Mouse (Mus musculus) common myeloid progenitor, adult 5-6 weeks (primary cell): Measurements from ENCODE around the gene Lingo1. TPM values are rescaled to one million over a fixed set of nuclear protein-coding genes. Genes with fewer than 3 reads are reported as not detected.

Source experiments
- ATAC-seq: replicated peaks from 2 replicates; pipeline ENCODE4 v1.8.0; 2016; ENCODE audit warnings: low read depth, mild to moderate bottlenecking, moderate TSS enrichment, inconsistent platforms; ENCODE audit not compliant: poor library complexity, severe bottlenecking
- total RNA-seq: library from RNA; stranded (forward); fragments of 200-1000, 187-1606 nt; gene quantifications from 2 replicates; pipeline ENCODE4 v1.2.3, GENCODE M21; 2017

Gene Lingo1
- total RNA-seq, 1 experiment from 2014 or later = not detected

DNA sequence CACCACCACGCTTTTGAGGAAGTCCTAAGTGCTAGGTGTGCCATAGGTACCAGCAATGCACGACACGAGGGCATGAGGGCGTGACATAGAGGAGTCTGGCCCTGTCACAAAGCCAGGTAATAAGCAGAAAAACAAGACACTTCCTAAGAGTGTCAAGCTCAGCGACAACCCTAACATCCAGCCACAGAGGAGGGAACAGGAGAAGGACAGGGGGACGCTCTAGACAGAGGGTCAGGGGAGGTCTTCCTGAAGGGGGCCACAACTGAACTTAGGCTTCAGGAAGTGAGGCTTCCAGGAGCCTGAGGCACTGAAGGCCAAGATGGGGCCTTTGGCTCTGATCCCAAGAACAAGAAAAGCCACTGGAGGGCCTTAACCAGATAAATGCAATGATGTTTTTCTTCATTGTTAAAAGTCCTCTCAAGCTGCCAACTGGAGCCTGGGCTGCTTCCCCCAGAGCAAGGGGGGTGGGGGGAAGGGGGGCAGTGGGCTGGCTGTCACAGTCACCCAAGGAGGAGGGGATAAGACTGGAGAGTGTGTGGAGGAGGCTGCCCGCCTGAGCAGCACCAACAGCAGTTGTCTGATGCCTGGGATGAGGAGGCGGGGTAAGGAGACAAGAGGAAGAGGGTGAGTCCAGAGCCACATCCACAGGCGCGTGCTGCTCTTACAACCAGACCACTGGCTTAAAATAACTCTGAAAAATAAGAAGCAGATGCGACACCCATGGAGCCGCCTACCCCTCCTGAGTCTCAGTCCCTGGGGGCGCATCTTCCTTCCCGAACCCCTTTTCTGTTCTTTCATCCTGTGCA is 109.7 kb downstream of the Lingo1 start:
- ATAC-seq = peak; percentile 42; the same call in 1 of the 2 replicates

GRCm38 (mm10) chr9:56682826-56683225 is 113.4 kb downstream of the Lingo1 start:
- ATAC-seq = no peak

- ATAC-seq = no peak
Observed at GRCm38 (mm10) chr9:56681950-56682349, 114.3 kb downstream of the Lingo1 start.

DNA sequence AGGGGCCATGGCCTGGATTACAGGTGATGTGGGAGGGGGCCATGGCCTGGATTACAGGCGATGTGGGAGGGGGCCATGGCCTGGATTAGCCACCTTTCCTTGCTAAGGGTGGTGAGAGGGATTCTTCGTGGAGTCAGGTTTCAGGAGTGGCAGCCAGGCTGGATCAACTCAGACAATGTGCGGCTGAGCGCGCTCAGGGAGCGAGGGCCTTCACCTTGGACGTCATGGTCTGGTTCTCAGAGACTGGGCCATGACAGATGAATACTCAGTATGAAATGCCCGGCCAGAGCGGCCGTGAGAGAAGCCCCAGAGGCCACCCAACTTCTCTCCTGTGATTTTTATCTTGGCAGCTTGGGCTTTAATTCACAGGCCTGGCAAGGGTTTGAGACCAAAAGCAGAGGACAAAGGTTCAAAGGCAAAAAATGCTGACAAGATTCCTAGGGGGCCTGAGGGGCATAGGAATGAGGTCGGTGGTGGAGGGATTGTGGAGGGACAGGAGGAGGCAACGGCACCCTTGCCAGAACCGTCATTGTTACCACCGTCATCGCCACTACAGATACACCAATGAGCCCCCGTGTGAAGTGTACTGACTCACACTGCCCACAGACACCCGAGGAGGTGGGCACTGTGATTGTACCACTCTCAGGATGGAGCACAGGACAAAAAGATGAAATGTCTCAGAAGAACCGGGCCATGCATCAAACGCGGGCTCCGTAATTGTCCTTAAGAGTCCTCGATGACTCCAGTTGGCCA is 117.2 kb downstream of the Lingo1 start:
- ATAC-seq = no peak

GRCm38 (mm10) chr9:56675696-56676095 is 120.6 kb downstream of the Lingo1 start:
- ATAC-seq = no peak

- no peak for ATAC-seq
Observed at GRCm38 (mm10) chr9:56669605-56670221, 126.6 kb downstream of the Lingo1 start.

DNA sequence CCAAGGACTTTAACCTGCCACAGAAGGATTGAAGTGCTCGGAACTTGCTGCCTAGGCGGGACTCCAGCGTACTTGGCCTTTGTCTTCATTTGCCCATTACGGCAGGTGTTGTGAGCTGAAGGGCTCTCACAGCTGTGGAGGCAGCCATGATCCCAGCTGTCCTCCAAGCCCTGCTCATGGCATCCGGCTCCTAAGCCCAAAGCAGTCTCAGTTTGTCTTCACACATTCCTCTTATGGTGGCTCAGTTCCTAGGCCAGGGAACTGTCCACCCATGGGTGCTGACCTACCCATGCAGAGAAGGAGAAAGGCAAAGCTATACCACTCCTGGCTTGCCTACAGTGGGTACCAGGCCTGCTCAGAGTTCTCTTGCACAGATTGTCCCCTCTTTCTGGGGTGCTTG is 132.1 kb downstream of the Lingo1 start:
- no peak for ATAC-seq

- ATAC-seq = no peak
Observed at GRCm38 (mm10) chr9:56662946-56663345, 133.3 kb downstream of the Lingo1 start.

- no peak for ATAC-seq
Observed at GRCm38 (mm10) chr9:56662405-56662804, 133.9 kb downstream of the Lingo1 start.

- ATAC-seq = no peak
Observed at GRCm38 (mm10) chr9:56661217-56661840, 134.9 kb downstream of the Lingo1 start.

GRCm38 (mm10) chr9:56658580-56658979 is 137.7 kb downstream of the Lingo1 start:
- no peak for ATAC-seq

DNA sequence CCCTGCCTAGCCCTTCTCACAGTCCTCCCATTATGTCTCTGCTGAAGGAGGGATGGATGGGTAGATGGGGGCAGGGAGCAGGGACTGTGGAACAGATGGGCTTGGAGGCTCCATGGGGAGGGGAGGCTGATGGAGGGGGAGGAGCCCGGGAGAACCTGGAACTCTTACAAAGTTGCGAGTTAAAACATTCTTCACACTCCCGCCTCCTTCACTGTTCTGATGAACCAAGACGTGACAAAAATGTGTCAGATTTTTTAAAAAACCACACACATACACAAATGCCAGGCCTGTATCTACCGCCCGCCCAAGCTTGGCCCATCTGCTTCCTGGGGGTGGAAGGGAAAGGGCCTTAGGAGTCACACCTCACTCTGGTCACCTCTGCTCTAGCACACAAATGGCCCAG is 138.3 kb downstream of the Lingo1 start:
- no peak for ATAC-seq

DNA sequence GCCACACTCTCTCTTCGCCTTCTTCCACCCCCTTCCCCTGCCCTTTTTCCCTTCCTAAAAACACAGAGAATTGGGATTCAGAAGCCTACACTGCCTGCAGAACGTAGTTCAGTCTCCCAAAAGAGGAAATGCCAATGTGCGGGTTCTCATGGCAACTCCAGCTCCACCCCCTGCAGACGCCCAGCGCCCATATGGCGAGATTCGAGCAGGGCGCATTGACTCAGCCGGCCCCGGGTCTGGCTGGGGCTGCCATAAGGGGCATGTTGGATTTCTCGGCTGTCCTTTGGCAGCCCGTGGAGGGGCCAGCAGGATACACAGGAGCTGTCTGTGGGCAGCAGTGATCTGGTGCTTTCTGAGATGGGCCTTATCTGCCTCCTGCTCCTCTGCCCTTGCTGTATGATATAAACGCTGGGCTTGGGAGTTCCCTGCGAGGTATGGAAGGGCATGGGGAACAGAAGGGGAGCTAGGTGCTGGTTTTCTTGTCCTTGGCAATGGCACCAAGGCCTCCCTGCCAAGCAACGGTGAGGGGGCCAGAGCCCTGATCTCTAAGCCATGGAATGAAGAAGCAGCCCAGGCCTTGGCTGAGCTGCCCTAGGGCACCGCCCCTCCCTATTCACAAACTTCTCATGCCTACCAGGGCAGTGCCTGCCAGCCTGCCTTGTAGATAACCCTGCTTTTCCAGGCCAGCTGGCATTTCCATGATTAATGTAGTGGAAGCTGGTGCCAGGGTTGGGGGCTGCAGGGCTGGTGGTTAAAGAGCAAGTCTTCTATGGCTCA is 139.3 kb downstream of the Lingo1 start:
- peak; percentile 39; the same call in 1 of the 2 replicates for ATAC-seq

- ATAC-seq = no peak
Observed at GRCm38 (mm10) chr9:56655167-56655566, 141.1 kb downstream of the Lingo1 start.

DNA sequence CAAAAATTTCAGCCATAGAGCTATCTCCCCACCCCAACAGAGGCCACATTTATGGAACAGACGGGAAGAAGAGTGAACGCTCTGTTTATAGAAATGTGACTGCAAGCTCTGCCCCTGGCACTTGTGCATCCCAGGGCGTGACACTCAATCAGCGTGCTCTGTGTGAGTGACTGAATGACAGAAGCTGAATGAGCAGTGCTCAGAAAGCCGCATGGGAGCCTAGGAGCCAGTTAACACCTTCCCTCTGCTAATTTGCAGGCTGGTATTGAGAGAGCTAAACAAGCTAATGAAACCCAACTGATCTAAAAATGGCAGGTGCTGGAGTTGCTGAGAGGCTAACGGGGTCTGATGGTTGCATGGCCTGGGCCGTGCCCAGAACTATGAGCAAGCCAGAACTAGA is 143.7 kb downstream of the Lingo1 start:
- no peak for ATAC-seq

DNA sequence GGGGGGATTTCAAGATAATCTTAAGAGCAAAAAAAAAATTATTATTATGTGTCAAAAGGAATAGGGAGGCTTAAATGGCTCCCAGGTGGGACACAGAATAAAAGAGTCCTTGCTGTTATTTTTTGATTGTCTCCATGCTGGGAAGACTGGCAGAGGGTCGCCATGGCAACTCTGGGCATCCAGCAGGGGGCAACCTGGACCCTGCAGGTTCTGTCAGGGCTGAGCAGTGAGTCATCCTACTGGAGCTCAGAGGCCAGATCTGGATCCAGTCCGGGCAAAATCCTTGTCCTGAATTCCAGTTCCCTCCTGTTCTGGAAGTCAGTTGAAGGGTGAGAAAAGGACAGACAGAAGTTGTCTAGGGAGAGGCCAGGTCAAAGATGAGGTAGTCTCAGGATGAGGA is 144.7 kb downstream of the Lingo1 start:
- no peak for ATAC-seq

DNA sequence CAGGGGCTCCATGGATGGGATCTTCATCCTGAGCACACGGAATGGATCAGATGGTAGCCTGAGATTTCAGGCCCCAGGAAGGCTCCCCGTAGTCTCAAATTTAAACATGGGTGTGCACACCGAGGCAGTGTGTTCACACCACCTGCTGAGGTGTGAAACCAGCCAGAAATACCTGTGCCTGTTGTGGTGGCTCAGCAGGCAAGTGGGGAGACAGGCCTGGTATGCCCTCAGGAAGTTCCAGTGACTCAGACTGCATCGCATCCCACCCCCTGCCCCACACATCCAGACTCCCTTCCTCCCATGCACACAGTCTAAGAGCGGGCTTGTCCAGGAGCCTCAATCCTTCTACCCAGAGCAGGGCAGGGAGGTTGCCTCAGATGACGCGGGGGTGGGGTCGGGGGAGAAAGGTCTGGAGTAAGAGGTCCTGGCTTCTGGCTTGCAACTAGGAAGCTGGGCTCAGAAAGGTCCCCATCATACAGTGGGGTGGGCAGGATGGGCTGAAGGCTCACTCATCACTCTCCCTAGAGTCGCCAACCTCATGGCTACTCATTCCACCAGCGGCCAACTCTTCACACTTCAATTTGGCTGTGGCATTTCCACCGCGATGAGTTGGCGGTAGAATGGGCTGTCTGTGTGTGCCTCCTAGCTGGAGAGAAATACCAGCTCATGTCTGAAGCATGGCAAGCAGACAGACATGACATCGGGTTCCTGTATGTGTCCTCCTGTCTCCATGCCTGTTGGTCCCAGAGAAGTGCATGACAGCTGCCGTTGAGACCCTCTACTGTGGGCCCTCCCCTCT is 149.8 kb downstream of the Lingo1 start:
- ATAC-seq = no peak

DNA sequence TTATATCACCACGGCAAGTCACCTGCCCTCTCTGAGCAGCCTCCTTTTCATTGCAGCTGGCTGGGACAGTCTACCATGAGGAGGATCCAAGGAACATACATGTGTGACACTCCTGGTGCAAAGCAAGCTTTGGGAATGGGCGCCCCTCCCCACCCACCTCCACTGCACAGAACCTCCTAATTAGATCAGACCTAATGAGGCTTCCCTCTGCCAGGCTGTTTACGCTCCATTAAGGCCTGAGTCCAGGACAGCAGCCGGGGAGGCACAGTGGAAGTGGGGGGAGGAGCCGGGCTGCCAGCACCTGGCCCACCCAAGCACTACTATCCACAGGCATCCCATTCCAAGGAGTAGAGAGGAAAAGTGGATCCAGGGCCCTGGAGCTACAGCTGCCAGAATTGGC is 152.8 kb downstream of the Lingo1 start:
- no peak for ATAC-seq
